Mouse (Mus musculus) embryonic facial prominence, embryonic 14.5 days (tissue): Measurements from ENCODE around the gene Sin3b. TPM values are rescaled to one million over a fixed set of nuclear protein-coding genes. Genes with fewer than 3 reads are reported as not detected.

ENCODE experiments used
- ATAC-seq: fragments of 200-750 bp; cut with Nextera tagmentation; 2 replicates; pipeline ENCODE4 v1.8.0; 2017; ENCODE audit warnings: low read depth, moderate number of reproducible peaks, moderate TSS enrichment
- DNase-seq: peaks from one replicate; pipeline ENCODE4 v3.0.0-alpha.2; 2015; ENCODE audit warnings: low spot score
- H3K27ac ChIP-seq: fragments of 300-500 bp; sonication (generic); replicated peaks from 2 replicates; pipeline ENCODE4 v1.5.1; 2014; ENCODE audit warnings: low read depth, mild to moderate bottlenecking, low read length, moderate library complexity
- H3K27me3 ChIP-seq: fragments of 300-500 bp; sonication (generic); replicated peaks from 2 replicates; pipeline ENCODE4 v1.6.1; 2014; ENCODE audit warnings: low read length; ENCODE audit not compliant: control insufficient read depth, insufficient read depth
- H3K36me3 ChIP-seq: fragments of 300-500 bp; sonication (generic); 2 replicates; pipeline ENCODE4 v1.6.1; 2014; ENCODE audit warnings: low read length, mixed read lengths; ENCODE audit not compliant: control insufficient read depth, insufficient read depth
- H3K4me1 ChIP-seq: fragments of 300-500 bp; sonication (generic); 2 replicates; pipeline ENCODE4 v1.6.1; 2014; ENCODE audit warnings: antibody characterized with exemption, low read length; ENCODE audit not compliant: control insufficient read depth, insufficient read depth
- H3K4me2 ChIP-seq: fragments of 300-500 bp; sonication (generic); 2 replicates; pipeline ENCODE4 v1.6.1; 2014; ENCODE audit warnings: low read depth, mild to moderate bottlenecking, low read length, moderate library complexity, mixed read lengths
- H3K4me3 ChIP-seq: fragments of 300-500 bp; sonication (generic); 2 replicates; pipeline ENCODE4 v1.5.1; 2014; ENCODE audit warnings: low read depth, mild to moderate bottlenecking, low read length
- H3K9ac ChIP-seq: fragments of 300-500 bp; sonication (generic); 2 replicates; pipeline ENCODE4 v1.6.1; 2014; ENCODE audit warnings: low read depth, mild to moderate bottlenecking, low read length, moderate library complexity, mixed read lengths
- H3K9me3 ChIP-seq: fragments of 300-500 bp; sonication (generic); 2 replicates; pipeline ENCODE4 v1.6.1; 2016; ENCODE audit warnings: low read length; ENCODE audit not compliant: control insufficient read depth
- WGBS: fragments of 180-500 bp; shearing (Covaris S2); extraction: QIAGEN DNeasy Blood & Tissue Kit; methylation state at CpG from one replicate; pipeline ENCODE4 v1.1.7; 2014; 5-methylcytosine and 5-hydroxymethylcytosine counted together
- polyA plus RNA-seq: library from polyadenylated mRNA; unstranded; fragments of >200 nt; fragmentation: Nextera tagmentation; extraction: Ambion mirVana; gene quantifications from 2 replicates; pipeline ENCODE4 v1.2.1, GENCODE M21; 2014

The Sin3b gene
- polyA plus RNA-seq, 1 experiment from 2014 or later: 183 TPM

DNA sequence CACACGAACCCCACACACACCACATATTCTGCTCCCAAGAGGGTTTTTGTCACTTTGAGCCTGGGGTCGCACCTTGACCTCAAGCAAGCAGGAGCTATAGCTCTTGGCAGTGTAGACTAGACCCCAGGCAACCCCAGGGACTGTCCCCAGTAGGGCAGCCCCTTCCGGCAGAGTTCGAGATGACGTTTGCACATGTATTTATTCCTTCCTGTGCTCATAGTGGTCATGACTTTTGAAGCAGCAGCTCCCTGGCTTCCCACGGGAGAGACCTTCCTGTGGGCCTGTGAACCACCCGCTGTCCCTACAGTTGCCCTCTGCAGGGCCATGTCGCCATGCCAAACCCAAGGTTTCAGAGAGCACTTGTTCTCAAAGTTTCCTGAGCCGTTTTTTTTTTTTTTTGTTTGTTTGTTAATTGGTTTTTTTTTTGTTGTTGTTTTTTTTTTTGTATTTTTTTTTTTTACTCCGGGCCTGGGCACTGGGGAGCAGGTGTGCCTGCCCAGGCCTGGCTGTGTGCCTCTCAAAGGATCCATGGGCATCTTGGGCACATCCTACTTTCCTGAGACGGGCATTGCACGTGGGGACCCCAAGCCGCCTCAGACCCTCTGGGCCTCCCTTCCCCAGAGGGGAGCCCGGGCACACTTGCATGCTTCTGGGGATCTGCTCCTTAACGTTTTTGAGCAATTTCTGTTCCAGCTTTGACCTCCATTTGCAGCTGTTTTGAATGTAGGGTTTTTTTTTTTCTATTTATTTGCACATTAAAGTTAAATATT, 34.5 kb downstream of the Sin3b start:
- WGBS: 90% methylated on average over 15 of the region's 15 CpGs
- H3K9ac ChIP-seq: no peak overlapping the region
- no peaks in the 10 kb centered on the region for H3K4me1 ChIP-seq
- no peak for DNase-seq
- H3K9me3 ChIP-seq: no peaks in the 10 kb centered on the region
- peaks cover 62% of the 10 kb centered on the region for H3K36me3 ChIP-seq
- no peaks in the 10 kb centered on the region for H3K27me3 ChIP-seq
- H3K4me3 ChIP-seq: no peak overlapping the region
- no peak overlapping the region for H3K27ac ChIP-seq
- no peak overlapping the region for H3K4me2 ChIP-seq
- no peak for ATAC-seq

DNA sequence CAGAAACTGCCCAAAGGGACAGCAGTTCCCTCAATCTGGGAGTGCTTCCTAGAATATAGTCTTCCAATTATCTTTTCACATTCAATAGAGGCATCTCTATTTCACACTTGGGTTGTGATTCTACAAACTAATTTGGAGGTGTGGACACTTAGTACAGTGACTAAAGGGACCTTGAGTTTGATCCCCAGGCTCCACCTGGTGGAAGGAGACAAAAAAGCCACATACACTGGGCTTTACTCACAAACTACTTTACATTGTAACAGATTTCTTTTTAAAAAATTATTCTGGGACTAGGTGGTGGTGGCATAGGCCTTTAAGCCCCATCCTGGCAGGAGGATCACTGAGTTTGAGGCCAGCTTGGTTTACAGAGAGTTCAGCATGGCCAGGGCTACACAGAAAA, 35.2 kb downstream of the Sin3b start:
- Histone ChIP-seq H3K36me3 (peaks cover 55% of the 10 kb centered on the region), H3K4me3 (no peak overlapping the region), H3K4me2 (no peak overlapping the region), H3K9ac (no peak overlapping the region), H3K27ac (no peak overlapping the region), H3K4me1 (no peaks in the 10 kb centered on the region), H3K9me3 (no peaks in the 10 kb centered on the region), H3K27me3 (no peaks in the 10 kb centered on the region)
- ATAC-seq (no peak), DNase-seq (no peak)

DNA sequence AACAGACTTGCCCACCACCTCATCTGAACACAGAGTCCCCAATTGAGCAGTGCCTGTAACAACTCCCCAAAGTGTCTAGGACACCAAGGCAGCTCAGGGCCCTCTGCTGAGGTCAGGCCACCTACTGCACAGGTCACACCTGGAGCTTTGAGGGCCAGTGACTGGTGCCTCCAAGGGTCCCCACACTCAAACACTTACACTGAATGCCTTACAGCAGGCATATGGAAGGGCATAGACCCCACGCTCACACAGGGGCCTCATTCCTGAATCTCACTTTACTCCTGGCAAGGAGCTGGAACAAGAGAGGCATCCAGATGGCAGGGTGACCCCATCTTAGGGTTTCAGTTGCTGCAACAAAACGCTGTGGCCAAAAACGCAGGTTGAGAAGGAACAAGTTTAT, 37.1 kb downstream of the Sin3b start:
- 77% methylated on average over 3 of the region's 3 CpGs for WGBS
- DNase-seq (no peak), ATAC-seq (no peak)
- H3K36me3 ChIP-seq: peaks cover 41% of the 10 kb centered on the region
- no peaks in the 10 kb centered on the region for H3K27me3 ChIP-seq
- H3K9me3 ChIP-seq: no peaks in the 10 kb centered on the region
- no peaks in the 10 kb centered on the region for H3K4me1 ChIP-seq
- H3K9ac ChIP-seq: no peak overlapping the region
- H3K4me2 ChIP-seq: no peak overlapping the region
- H3K4me3 ChIP-seq: no peak overlapping the region
- no peak overlapping the region for H3K27ac ChIP-seq

DNA sequence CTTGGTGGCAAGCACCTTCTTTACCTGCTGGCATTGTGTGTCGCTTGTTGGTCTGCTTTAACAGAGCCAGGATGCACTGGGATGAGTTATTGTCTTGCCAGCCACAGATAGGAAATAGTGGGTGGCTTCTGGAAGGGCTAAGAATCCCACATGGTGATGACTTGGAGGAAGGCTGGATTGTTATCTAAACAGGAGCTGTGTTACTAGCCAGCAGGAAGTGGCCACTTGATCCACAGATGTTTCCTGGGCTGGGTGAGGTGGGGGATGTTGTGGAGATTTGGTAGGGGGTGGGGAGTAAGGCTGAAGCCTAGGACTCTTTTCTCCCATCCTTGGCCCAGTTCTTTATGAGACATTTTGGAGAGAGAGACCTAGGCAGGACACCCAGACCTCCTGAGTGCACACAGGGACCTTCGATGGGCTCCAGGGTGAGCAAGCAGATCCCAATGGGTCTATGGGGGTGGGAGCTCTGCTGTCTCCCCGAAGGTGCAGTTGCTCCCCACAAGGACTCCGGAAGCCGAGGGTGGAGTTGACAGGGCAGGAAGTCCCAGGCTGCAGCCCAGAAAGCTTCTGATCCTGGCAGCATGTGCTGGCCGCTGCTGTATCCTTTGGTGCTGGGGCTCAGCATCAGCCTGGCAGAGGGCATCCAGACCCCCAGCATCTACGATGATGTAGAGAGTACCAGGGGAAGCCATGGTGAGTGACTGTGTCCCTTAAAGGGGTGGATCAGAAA, 38.4 kb downstream of the Sin3b start, which contains the start of gene F2rl3:
Gene F2rl3, plus strand, starts transcription at position 559 of the 730 bp plus-strand sequence.
- H3K27me3 ChIP-seq: no peaks in the 10 kb centered on the region
- no peak within 1 kb of the TSS for H3K4me2 ChIP-seq
- DNase-seq: no peak
- H3K9ac ChIP-seq: no peak within 1 kb of the TSS
- ATAC-seq: no peak
- H3K36me3 ChIP-seq: peaks cover 28% of the 10 kb centered on the region
- no peak within 1 kb of the TSS for H3K27ac ChIP-seq
- no peaks in the 10 kb centered on the region for H3K4me1 ChIP-seq
- no peaks in the 10 kb centered on the region for H3K9me3 ChIP-seq
- H3K4me3 ChIP-seq: no peak within 1 kb of the TSS
- WGBS: 78% methylated on average over 5 of the region's 7 CpGs

DNA sequence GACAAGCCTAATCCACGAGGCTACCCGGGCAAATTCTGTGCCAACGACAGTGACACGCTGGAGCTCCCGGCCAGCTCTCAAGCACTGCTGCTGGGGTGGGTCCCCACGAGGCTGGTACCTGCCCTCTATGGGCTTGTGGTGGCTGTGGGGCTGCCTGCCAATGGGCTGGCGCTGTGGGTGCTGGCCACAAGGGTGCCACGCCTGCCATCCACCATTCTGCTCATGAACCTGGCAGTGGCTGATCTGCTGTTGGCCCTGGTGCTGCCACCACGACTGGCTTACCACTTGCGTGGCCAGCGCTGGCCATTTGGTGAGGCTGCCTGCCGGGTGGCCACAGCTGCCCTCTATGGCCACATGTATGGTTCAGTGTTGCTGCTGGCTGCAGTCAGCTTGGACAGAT, 39.2 kb downstream of the Sin3b start:
- H3K27me3 ChIP-seq: no peaks in the 10 kb centered on the region
- no peak for ATAC-seq
- H3K4me2 ChIP-seq: no peak overlapping the region
- H3K27ac ChIP-seq: no peak overlapping the region
- no peaks in the 10 kb centered on the region for H3K4me1 ChIP-seq
- peaks cover 20% of the 10 kb centered on the region for H3K36me3 ChIP-seq
- H3K9ac ChIP-seq: no peak overlapping the region
- WGBS: 84% methylated on average over 12 of the region's 12 CpGs
- DNase-seq: no peak
- H3K4me3 ChIP-seq: no peak overlapping the region
- H3K9me3 ChIP-seq: no peaks in the 10 kb centered on the region

DNA sequence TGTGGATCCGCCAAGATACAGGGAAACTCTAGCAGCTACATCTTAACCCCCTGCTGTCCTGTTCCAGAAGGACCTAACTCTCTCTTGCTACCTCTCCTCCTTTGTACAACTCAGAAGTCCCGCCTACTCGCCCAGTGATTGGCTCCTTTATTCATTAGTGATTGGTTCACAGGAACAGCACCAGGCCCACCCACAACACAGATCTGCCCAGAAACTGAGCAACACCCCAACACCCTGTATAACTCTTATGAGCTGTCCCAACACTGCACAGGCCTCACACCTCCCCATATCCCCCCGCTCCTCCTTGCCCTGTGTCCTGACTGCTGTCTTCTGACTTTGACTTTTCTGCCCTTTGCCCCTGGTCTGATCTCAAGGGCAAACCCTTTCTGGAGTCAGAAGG, 42.6 kb downstream of the Sin3b start:
- Histone ChIP-seq H3K27me3 (no peaks in the 10 kb centered on the region), H3K9me3 (no peaks in the 10 kb centered on the region), H3K27ac (no peak overlapping the region), H3K4me2 (no peak overlapping the region), H3K36me3 (no peaks in the 10 kb centered on the region), H3K9ac (no peak overlapping the region), H3K4me1 (no peaks in the 10 kb centered on the region), H3K4me3 (no peak overlapping the region)
- peak; percentile 75; the same call in 1 of the 2 replicates for ATAC-seq
- WGBS: 56% methylated on average over 4 of the region's 4 CpGs
- DNase-seq: peak; percentile 12

DNA sequence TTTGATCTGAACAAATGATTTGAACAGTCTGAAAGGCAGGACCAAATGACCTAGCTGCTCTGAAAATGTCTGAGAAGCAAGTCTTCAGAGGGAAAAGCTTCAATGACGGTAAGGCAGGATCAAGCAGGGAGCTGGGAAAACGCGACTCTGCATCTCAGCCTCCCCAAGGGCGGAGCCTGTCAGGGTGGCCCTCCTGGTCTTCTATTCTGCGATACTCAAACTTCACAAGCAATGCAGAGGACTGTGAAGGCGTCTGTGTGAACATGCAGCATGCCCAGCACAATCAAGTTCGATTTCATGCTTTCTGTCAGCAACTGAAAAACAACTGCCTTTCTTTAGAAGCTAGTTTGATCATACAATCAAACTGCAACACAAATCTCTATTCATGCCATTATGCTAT, 43.7 kb downstream of the Sin3b start:
- WGBS: 30% methylated on average over 7 of the region's 7 CpGs
- Histone ChIP-seq H3K36me3 (no peaks in the 10 kb centered on the region), H3K9me3 (no peaks in the 10 kb centered on the region), H3K9ac (no peak overlapping the region), H3K27ac (no peak overlapping the region), H3K27me3 (no peaks in the 10 kb centered on the region), H3K4me1 (no peaks in the 10 kb centered on the region), H3K4me3 (no peak overlapping the region), H3K4me2 (no peak overlapping the region)
- DNase-seq (no peak), ATAC-seq (no peak)

DNA sequence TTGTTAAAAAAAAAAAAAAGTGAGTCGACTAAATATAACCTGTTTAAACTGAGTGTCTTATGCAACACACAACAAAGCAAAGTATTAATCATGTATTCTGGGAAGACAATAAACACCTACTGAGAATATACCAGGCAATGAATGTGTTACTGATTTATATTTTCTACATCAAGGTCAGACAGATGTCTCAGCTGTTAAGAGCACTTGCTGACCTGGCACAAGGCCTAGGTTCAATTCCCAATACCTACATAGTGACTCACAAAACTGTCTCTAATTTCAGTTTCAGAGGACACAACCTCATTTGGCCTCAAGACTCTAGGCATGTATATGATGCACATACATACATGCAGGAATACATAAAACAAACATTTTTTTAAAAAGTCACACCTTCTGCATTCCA, 54.7 kb downstream of the Sin3b start:
- ATAC-seq: no peak
- no peak overlapping the region for H3K27ac ChIP-seq
- 73% methylated on average over 1 of the region's 1 CpGs for WGBS
- H3K4me1 ChIP-seq: no peaks in the 10 kb centered on the region
- H3K9ac ChIP-seq: no peak overlapping the region
- H3K4me2 ChIP-seq: no peak overlapping the region
- DNase-seq: no peak
- H3K9me3 ChIP-seq: no peaks in the 10 kb centered on the region
- H3K36me3 ChIP-seq: no peaks in the 10 kb centered on the region
- H3K27me3 ChIP-seq: no peaks in the 10 kb centered on the region
- no peak overlapping the region for H3K4me3 ChIP-seq

DNA sequence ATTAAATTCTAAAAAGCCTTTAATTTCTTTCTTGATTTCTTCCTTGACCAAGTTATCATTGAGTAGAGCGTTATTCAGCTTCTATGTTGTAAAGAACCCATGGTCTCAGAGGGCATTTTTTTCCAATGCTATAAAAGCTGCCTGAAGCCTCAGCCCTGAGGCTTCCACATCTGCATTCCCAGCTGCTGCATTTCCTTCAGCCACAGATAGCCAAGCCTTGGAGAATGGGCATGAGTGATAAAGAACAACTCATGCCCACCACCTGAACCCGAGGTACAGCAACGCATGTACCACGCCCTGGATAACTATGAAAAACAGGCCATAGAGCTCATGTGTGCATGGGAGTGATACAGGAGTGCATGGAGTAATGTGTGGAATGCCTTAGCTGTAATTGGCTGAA, 57.6 kb downstream of the Sin3b start:
- 93% methylated on average over 4 of the region's 4 CpGs for WGBS
- no peak for ATAC-seq
- DNase-seq: no peak
- no peak overlapping the region for H3K4me2 ChIP-seq
- no peaks in the 10 kb centered on the region for H3K36me3 ChIP-seq
- H3K4me1 ChIP-seq: no peaks in the 10 kb centered on the region
- no peak overlapping the region for H3K9ac ChIP-seq
- H3K27ac ChIP-seq: no peak overlapping the region
- H3K9me3 ChIP-seq: no peaks in the 10 kb centered on the region
- no peaks in the 10 kb centered on the region for H3K27me3 ChIP-seq
- no peak overlapping the region for H3K4me3 ChIP-seq
